Comparison of ENCODE assay signal across 17 mouse cellular contexts in genomic region chr5:33606631-33607030, GRCm38 (mm10). TPM values are rescaled to one million over a fixed set of nuclear protein-coding genes. Genes with fewer than 3 reads are reported as not detected.
DNase-seq lines count a peak whose midpoint lies in the region; ATAC-seq and TF ChIP-seq lines count a peak whose summit lies in the region.
"Had no signal": no experiment of that assay in that cellular context is flagged by ENCODE, and none has a peak within 500 bp of the region (broad histone marks: within the 10 kb centered on the region; RNA-seq: fewer than 3 reads in every experiment).

No protein-coding gene starts in this region.

- no peaks in the 10 kb centered on the region for H3K27me3 ChIP-seq in cerebellum, adult 2 months (ENCODE audit: control insufficient read depth, insufficient read depth, low read length)
- H3K27me3 ChIP-seq in heart, embryonic 11.5 days (ENCODE audit: control insufficient read depth, insufficient read depth, low read length): no peaks in the 10 kb centered on the region
- H3K27me3 ChIP-seq in midbrain, postnatal 0 days (ENCODE audit: insufficient read depth, low read length): no peaks in the 10 kb centered on the region
- H3K27me3 ChIP-seq in midbrain, embryonic 15.5 days (replicated peaks): no peaks in the 10 kb centered on the region
- H3K27me3 ChIP-seq: CH12.LX; embryonic facial prominence, embryonic 12.5 days; forebrain, embryonic 15.5 days; hindbrain, embryonic 15.5 days had no signal

- H3K4me2 ChIP-seq in heart, embryonic 11.5 days: no peak overlapping the region
- no peak overlapping the region for H3K4me2 ChIP-seq in midbrain, postnatal 0 days (ENCODE audit: low read depth, low read length, poor library complexity, severe bottlenecking)
- H3K4me2 ChIP-seq in midbrain, embryonic 15.5 days: no peak overlapping the region
- H3K4me2 ChIP-seq: embryonic facial prominence, embryonic 12.5 days; forebrain, embryonic 15.5 days; hindbrain, embryonic 15.5 days had no signal

- TF ChIP-seq CTCF in cerebellum, adult 2 months (IDR thresholded peaks at IDR 0.05; ENCODE audit: borderline replicate concordance, insufficient read depth, low read depth, low read length): no peak
- TF ChIP-seq CTCF in midbrain, postnatal 0 days (IDR thresholded peaks at IDR 0.05): no peak

- peaks cover 25% of the 10 kb centered on the region for H3K36me3 ChIP-seq in heart, embryonic 11.5 days (ENCODE audit: control insufficient read depth, insufficient read depth, low read length)
- peaks cover 30% of the 10 kb centered on the region for H3K36me3 ChIP-seq in midbrain, postnatal 0 days (ENCODE audit: insufficient read depth, low read length)
- H3K36me3 ChIP-seq in midbrain, embryonic 15.5 days (replicated peaks): peaks cover 11% of the 10 kb centered on the region; the same call in 1 of the 2 replicates

- peaks cover 28% of the 10 kb centered on the region for H3K4me1 ChIP-seq in cerebellum, adult 2 months (ENCODE audit: control insufficient read depth, insufficient read depth, low read length)
- H3K4me1 ChIP-seq in heart, embryonic 11.5 days (ENCODE audit: control insufficient read depth, insufficient read depth, low read length): no peaks in the 10 kb centered on the region
- H3K4me1 ChIP-seq in midbrain, postnatal 0 days (ENCODE audit: insufficient read depth, low read length): no peaks in the 10 kb centered on the region
- H3K4me1 ChIP-seq in midbrain, embryonic 15.5 days: no peaks in the 10 kb centered on the region
- H3K4me1 ChIP-seq: embryonic facial prominence, embryonic 12.5 days; forebrain, embryonic 15.5 days; hindbrain, embryonic 15.5 days had no signal

- no peak for ATAC-seq in heart, embryonic 11.5 days (replicated peaks; ENCODE audit: insufficient number of reproducible peaks, low FRiP score, low TSS enrichment)
- no peak for ATAC-seq in midbrain, postnatal 0 days (ENCODE audit: low FRiP score)
- no peak for ATAC-seq in midbrain, embryonic 15.5 days (replicated peaks)
- ATAC-seq: forebrain, embryonic 15.5 days had no signal

- no peak overlapping the region; the same call in 1 of the 2 replicates for H3K27ac ChIP-seq in cerebellum, adult 2 months (ENCODE audit: insufficient read depth, low read length)
- H3K27ac ChIP-seq in heart, embryonic 11.5 days (ENCODE audit: low read depth, low read length): 0 out of 2 replicates have a peak overlapping the region, but pooled peaks have one; percentile 22
- no peak overlapping the region for H3K27ac ChIP-seq in midbrain, postnatal 0 days (ENCODE audit: low read depth, low read length)
- no peak overlapping the region for H3K27ac ChIP-seq in midbrain, embryonic 15.5 days
- H3K27ac ChIP-seq: embryonic facial prominence, embryonic 12.5 days; forebrain, embryonic 15.5 days; hindbrain, embryonic 15.5 days had no signal

- no peaks in the 10 kb centered on the region for H3K9me3 ChIP-seq in heart, embryonic 11.5 days (replicated peaks; ENCODE audit: control insufficient read depth, low read length)
- no peaks in the 10 kb centered on the region for H3K9me3 ChIP-seq in midbrain, postnatal 0 days (ENCODE audit: low read length)
- no peaks in the 10 kb centered on the region for H3K9me3 ChIP-seq in midbrain, embryonic 15.5 days
- H3K9me3 ChIP-seq: embryonic facial prominence, embryonic 12.5 days; forebrain, embryonic 15.5 days; hindbrain, embryonic 15.5 days had no signal

- peak; percentile 41 to 44 for DNase-seq in cerebellum, adult 2 months
- DNase-seq in cerebellum, adult 8-10 months: no peak
- DNase-seq in heart, adult 9 months (ENCODE audit: low spot score in 2 of 2): no peak
- peak; percentile 48 for DNase-seq in midbrain, postnatal 0 days (ENCODE audit: low spot score)
- DNase-seq in urinary bladder, postnatal 4 days (ENCODE audit: low spot score in 2 of 2): no peak
- DNase-seq: adrenal gland, adult 2 months; adrenal gland, postnatal 25 days; gastrocnemius, postnatal 14 days; heart, postnatal 14 days; kidney, adult 11 months; kidney, adult 9 months had no signal

- H3K9ac ChIP-seq in heart, embryonic 11.5 days (ENCODE audit: low read depth, low read length): no peak overlapping the region
- H3K9ac ChIP-seq in midbrain, postnatal 0 days (replicated peaks; ENCODE audit: low read length, poor library complexity, severe bottlenecking): no peak overlapping the region
- no peak overlapping the region for H3K9ac ChIP-seq in midbrain, embryonic 15.5 days
- H3K9ac ChIP-seq: embryonic facial prominence, embryonic 12.5 days; forebrain, embryonic 15.5 days; hindbrain, embryonic 15.5 days had no signal

- no peak for TF ChIP-seq POLR2A in cerebellum, adult 2 months (IDR thresholded peaks at IDR 0.05; ENCODE audit: borderline replicate concordance, insufficient read depth, low read length)

- WGBS in cerebellum, adult 2 months: 8% methylated on average over 7 of the region's 7 CpGs
- WGBS in heart, embryonic 11.5 days (ENCODE audit: insufficient replicate concordance): 78% methylated on average over 7 of the region's 7 CpGs
- WGBS in midbrain, postnatal 0 days: 67% methylated on average over 7 of the region's 7 CpGs
- 75% methylated on average over 7 of the region's 7 CpGs for WGBS in midbrain, embryonic 15.5 days

- H3K4me3 ChIP-seq in cerebellum, adult 2 months (replicated peaks; ENCODE audit: insufficient read depth, low read depth, low read length): no peak overlapping the region
- no peak overlapping the region for H3K4me3 ChIP-seq in heart, embryonic 11.5 days (ENCODE audit: low read depth, low read length)
- no peak overlapping the region for H3K4me3 ChIP-seq in midbrain, postnatal 0 days (ENCODE audit: low read depth, low read length)
- H3K4me3 ChIP-seq in midbrain, embryonic 15.5 days: no peak overlapping the region
- H3K4me3 ChIP-seq: embryonic facial prominence, embryonic 12.5 days; forebrain, embryonic 15.5 days; hindbrain, embryonic 15.5 days had no signal

RNA-seq across cellular contexts. Expression of gene Fam53a, which starts 22.8 kb away (rescaled TPM):
- polyA plus RNA-seq in cerebellum, adult 2 months (2012; rRNA removed): 18.0 and 18.5 TPM in 2 replicates
- 56.6 and 59.5 TPM in 2 replicates for polyA plus RNA-seq in heart, embryonic 11.5 days (2014; fragmentation: Nextera tagmentation; extraction: Ambion mirVana)
- total RNA-seq in midbrain, postnatal 0 days (2014; rRNA removed): 29.1 and 41.2 TPM in 2 replicates
- polyA plus RNA-seq in midbrain, postnatal 0 days (2015; fragmentation: Nextera tagmentation; extraction: Ambion mirVana): 27.3 and 28.0 TPM in 2 replicates
- 31.2 and 31.5 TPM in 2 replicates for polyA plus RNA-seq in midbrain, embryonic 15.5 days (2015; fragmentation: Nextera tagmentation; extraction: Ambion mirVana)

RNA-seq across cellular contexts. Expression of gene Gm9903, which starts 23.1 kb away (rescaled TPM):
- polyA plus RNA-seq in cerebellum, adult 2 months (2012; rRNA removed): 0.93 and 1.1 TPM in 2 replicates
- 1.5 and 2.0 TPM in 2 replicates for polyA plus RNA-seq in heart, embryonic 11.5 days (2014; fragmentation: Nextera tagmentation; extraction: Ambion mirVana)
- total RNA-seq in midbrain, postnatal 0 days (2014; rRNA removed): 1.2 TPM in 1 of 2 replicates, not detected in the other
- 0.31 and 0.53 TPM in 2 replicates for polyA plus RNA-seq in midbrain, postnatal 0 days (2015; fragmentation: Nextera tagmentation; extraction: Ambion mirVana)
- polyA plus RNA-seq in midbrain, embryonic 15.5 days (2015; fragmentation: Nextera tagmentation; extraction: Ambion mirVana): 0.47 and 0.77 TPM in 2 replicates

RNA-seq across cellular contexts. Expression of gene Slbp, which starts 45.7 kb away (rescaled TPM):
- polyA plus RNA-seq in cerebellum, adult 2 months (2012; rRNA removed): 39.4 and 41.8 TPM in 2 replicates
- polyA plus RNA-seq in heart, embryonic 11.5 days (2014; fragmentation: Nextera tagmentation; extraction: Ambion mirVana): 162 and 166 TPM in 2 replicates
- total RNA-seq in midbrain, postnatal 0 days (2014; rRNA removed): 91.2 and 99.5 TPM in 2 replicates
- 119 and 126 TPM in 2 replicates for polyA plus RNA-seq in midbrain, postnatal 0 days (2015; fragmentation: Nextera tagmentation; extraction: Ambion mirVana)
- 109 and 110 TPM in 2 replicates for polyA plus RNA-seq in midbrain, embryonic 15.5 days (2015; fragmentation: Nextera tagmentation; extraction: Ambion mirVana)

RNA-seq across cellular contexts. Expression of gene Tacc3, which starts 51.3 kb away (rescaled TPM):
- 9.2 and 9.8 TPM in 2 replicates for polyA plus RNA-seq in cerebellum, adult 2 months (2012; rRNA removed)
- 171 and 186 TPM in 2 replicates for polyA plus RNA-seq in heart, embryonic 11.5 days (2014; fragmentation: Nextera tagmentation; extraction: Ambion mirVana)
- total RNA-seq in midbrain, postnatal 0 days (2014; rRNA removed): 9.9 and 17.4 TPM in 2 replicates
- polyA plus RNA-seq in midbrain, postnatal 0 days (2015; fragmentation: Nextera tagmentation; extraction: Ambion mirVana): 18.7 and 21.3 TPM in 2 replicates
- polyA plus RNA-seq in midbrain, embryonic 15.5 days (2015; fragmentation: Nextera tagmentation; extraction: Ambion mirVana): 27.9 and 32.2 TPM in 2 replicates

RNA-seq across cellular contexts. Expression of gene Tmem129, which starts 51.6 kb away (rescaled TPM):
- 50.1 and 50.2 TPM in 2 replicates for polyA plus RNA-seq in cerebellum, adult 2 months (2012; rRNA removed)
- 41.5 and 42.3 TPM in 2 replicates for polyA plus RNA-seq in heart, embryonic 11.5 days (2014; fragmentation: Nextera tagmentation; extraction: Ambion mirVana)
- total RNA-seq in midbrain, postnatal 0 days (2014; rRNA removed): 26.0 and 29.5 TPM in 2 replicates
- polyA plus RNA-seq in midbrain, postnatal 0 days (2015; fragmentation: Nextera tagmentation; extraction: Ambion mirVana): 17.3 and 21.4 TPM in 2 replicates
- 31.1 and 32.0 TPM in 2 replicates for polyA plus RNA-seq in midbrain, embryonic 15.5 days (2015; fragmentation: Nextera tagmentation; extraction: Ambion mirVana)

Comparison
In these comparisons a context has a peak if more than half of its experiments do, and no peak if none do; other contexts are left out.
1. DNase-seq: peak in cerebellum, adult 2 months (2 of 2) and midbrain, postnatal 0 days (single experiment); none in cerebellum, adult 8-10 months (single experiment), heart, adult 9 months (0 of 2) and urinary bladder, postnatal 4 days (0 of 2).